Mouse (Mus musculus): ENCODE results near the gene Diras2. TPM values are rescaled to one million over a fixed set of nuclear protein-coding genes. Genes with fewer than 3 reads are reported as not detected.
"Not testable (repeated sequence)": the region's sequence is repeated elsewhere in the genome, so short reads cannot be mapped to it uniquely, and the experiment has no call there.

The Diras2 gene
- total RNA-seq, 2 experiments from 2014 or later, result 1.00 to 2.4 TPM

DNA sequence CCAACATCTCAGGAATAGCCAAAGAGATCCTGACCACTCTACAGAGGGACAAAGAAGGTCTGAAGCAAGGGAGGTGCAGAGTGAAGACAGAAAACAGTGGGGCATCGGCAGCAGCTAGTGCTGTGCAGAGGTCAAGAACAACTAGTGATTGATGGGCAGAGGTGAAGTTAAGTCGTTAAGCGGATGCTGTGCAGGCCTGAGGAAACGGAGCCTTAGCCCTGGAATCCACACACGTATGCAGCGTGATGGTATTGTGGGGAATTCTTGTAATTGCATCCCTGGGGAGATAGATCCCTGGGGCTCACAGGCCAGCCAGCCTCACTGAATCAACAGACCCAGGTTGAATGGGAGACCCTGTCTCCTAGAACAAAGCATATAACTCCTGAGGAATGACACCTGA lies 9.9 kb downstream of the Diras2 start:
- no peak for ATAC-seq (replicated peaks; ENCODE audit: poor library complexity)

DNA sequence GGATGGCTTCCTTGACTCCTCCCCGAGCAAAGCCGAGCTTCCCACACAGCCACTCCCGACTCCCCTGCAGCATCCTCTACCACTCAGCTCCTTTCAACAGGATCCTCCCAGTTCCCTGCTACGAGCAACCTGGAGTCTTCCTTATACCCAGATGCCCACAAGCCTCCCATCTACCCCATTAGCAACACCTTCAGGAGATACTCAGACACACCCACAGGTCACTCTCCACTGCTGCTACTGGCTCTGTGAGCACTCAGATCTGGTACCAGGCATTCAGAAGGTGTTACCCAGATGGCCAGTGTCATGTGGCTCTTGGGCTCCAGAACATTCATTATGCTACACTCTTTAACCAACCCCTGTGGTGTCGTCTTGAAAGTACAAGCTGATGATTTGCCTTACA lies 11.7 kb downstream of the Diras2 start:
- ATAC-seq (replicated peaks; ENCODE audit: poor library complexity), result no peak

DNA sequence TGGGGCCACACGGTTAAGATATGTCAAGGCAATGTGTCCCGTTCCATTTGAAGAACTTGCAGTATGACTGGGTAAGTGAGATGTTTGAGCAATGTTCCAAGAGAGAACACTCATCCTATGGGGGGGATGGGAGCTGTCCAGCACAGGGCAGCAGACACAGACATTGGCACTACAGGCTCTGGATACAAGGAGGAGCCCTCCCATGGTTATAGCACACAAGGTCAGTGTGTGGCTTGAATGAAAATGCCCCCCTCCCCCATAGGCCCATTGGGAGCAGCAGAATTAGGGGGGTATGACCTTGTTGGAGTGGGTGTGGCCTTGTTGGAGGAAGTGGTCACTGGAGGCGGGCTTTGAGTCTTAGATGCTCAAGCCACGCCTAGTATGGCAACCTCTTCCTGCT lies 12.7 kb downstream of the Diras2 start:
- ATAC-seq (replicated peaks; ENCODE audit: poor library complexity), result no peak

DNA sequence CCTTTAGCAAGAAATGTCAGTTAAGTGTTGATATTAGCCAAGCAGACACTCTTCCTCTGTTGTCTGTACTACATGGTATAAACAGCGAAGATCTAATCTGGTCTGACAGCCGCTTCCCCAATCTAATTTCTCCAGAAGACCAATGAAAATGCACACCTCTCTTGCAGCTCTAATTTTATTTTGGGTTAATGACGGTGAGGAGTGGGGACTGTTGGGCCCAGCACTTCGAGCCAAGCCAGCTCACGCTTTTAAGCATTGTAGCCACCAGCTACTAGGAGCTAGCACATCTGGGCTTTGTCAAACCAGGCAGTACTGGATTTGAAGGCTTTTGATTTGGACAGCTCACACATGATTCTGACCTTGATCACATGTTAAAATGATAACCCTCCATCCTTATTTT lies 14.1 kb downstream of the Diras2 start:
- no peak for ATAC-seq (replicated peaks; ENCODE audit: poor library complexity)

DNA sequence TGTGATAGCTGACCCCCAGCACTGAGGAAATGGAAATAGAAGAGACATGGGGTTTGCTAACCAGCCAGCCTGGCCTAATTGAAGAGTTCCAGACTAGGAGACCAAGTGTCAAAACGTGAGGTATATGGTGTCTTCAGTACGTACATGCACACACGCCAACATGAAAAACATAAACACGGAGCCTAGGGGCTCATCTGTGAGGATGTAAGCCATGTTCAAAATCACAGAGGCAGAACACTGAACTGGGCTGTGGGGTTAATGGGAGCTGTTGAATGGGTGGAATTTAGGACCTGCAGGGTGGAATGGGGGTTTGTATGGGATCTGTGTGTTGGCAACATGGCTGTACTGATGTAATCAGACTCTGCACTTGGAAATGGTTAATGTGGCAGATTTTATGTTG lies 14.5 kb downstream of the Diras2 start:
- ATAC-seq (replicated peaks; ENCODE audit: poor library complexity), result no peak

DNA sequence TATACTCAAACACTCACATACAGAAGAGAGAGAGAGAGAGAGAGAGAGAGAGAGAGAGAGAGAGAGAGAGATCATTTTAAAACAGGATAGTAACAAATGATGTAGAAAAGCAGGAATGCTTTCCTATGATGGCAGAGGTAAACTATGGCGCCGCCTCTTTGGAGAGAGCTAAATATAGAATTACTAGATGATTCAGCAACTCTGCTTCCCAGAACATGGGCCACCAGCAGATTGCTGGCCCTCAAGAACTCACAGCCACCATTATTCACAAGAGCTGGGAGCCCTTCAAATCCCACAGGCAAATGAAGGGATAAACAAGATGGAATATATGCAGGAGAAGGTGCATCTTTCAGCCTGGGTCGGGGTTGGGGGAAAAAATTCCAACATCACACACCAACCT lies 15.0 kb downstream of the Diras2 start:
- no peak for ATAC-seq (replicated peaks; ENCODE audit: poor library complexity)

DNA sequence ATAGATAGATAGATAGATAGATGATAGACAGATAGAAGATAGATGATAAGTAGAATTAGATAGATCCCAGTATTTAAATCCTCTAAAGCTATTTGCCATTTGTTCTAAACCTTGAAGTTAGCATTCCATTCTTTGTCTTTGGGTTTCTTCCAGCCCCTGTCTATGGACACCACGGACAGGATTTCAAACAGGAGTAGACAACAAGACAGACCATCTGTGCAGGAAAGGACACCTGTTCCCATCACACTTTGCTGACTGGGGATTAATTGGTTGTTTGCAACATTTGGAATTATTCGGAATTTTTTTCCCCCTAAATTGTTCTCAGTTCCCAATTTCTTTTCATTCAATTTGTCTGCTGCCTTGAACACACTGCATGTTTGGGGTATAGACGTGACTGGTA lies 17.5 kb downstream of the Diras2 start:
- no peak for ATAC-seq (replicated peaks; ENCODE audit: poor library complexity)

DNA sequence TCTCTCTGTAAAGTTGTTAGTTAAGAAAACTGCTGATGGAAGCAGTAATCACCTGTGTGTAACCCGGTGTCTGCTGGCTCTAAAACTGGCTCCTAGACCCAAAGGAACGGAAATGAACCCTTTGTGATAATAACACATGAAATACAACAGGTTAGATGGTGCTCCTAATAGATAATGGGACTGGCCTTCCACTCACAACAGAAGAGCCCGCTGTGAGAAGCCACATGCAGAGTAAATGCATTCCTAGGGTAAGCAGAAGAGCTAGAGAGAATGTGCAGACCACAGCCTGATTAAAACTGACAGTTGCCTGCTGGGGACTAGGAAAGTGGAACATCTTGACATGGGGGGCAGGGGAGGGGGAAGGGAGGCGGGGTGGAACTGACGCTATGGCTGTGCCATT lies 18.7 kb downstream of the Diras2 start:
- ATAC-seq (replicated peaks; ENCODE audit: poor library complexity), result peak; percentile 63

DNA sequence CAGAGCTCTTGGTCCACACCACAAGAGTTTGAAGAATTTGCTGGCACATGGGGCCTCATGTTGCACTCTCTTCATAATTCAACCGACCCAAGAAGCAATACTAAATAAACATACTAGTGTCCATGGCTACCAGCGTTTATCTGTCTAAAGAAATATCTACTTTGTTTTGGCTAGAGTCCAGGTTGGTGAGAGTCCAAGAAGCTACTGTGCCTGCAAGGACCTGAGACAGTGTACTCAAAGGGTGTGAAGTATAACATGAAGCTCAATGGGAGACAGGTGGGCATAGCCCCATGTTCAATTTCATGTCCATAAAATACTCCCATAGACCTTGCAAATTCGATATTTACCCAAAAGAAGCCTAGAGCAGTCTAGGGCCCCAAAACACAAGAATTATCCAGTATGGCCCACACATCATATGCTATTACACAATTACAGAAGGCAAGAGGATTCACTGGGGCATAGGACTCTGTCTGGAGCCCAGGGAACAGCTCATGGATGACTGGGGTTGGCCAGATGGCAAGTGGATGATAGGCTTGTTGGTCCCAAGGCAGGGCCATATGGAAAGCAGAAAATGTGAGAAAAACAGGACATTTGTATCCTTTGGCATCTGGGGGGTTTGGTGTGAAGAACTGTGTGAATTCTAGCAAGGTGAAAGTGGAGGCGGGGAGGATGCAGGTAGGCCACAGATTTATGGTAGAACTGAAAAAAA lies 20.8 kb downstream of the Diras2 start:
- no peak for ATAC-seq (replicated peaks; ENCODE audit: poor library complexity)

DNA sequence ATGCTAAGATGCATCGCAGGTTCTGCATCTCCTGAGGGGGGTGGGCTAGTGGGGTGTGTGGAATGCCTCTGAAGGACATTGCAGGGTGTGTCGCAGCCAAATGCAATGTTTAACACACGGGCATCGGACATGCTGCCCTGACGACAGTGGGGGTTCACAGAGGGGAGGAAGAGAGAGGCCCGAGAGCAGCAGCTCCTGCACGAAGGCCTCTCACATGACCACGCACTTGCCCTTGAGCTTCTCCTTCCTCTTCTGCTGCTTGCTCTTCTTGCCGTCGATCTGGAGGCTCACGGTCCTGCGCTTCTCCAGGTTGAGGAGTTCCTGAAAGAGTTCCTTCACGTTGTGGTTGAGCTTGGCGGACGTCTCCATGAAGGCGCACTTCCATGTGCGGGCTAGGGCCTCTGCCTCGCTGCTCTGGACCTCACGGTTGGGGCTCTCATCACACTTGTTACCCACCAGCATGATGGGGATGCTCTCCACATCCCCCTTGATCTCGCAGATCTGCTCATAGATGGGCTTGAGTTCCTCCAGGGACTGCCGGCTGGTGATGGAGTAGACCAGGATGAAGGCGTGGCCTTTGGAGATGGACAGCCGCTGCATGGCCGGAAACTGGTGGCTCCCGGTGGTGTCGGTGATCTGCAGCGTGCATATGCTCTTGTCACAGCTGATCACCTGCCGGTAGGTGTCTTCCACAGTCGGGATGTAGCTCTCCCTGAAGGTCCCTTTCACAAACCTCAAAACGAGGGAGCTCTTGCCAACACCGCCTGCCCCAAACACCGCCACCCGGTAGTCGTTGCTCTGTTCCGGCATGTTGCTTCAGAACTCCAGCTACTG lies 23.4 kb downstream of the Diras2 start:
- peak; percentile 20; the same call in 1 of the 2 replicates for ATAC-seq (replicated peaks; ENCODE audit: poor library complexity)

DNA sequence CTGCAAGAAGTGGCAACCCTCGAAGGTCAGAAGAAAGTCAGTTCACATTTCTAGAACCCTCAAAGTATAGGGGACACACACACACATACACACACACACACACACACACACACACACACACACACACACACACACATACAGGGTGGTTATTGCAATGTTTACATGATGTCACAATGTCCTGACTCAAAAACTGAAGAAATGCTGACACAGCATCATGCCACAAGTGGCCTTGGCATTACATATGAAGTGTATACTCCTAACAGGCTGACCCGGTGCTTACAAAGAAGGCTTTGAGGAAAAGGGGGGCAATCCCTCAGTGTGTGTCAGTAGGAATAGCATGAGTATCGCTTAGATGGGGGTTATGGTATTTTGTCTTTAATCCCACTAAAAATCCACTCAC lies 24.3 kb downstream of the Diras2 start:
- ATAC-seq (replicated peaks; ENCODE audit: poor library complexity), result not testable (repeated sequence)

DNA sequence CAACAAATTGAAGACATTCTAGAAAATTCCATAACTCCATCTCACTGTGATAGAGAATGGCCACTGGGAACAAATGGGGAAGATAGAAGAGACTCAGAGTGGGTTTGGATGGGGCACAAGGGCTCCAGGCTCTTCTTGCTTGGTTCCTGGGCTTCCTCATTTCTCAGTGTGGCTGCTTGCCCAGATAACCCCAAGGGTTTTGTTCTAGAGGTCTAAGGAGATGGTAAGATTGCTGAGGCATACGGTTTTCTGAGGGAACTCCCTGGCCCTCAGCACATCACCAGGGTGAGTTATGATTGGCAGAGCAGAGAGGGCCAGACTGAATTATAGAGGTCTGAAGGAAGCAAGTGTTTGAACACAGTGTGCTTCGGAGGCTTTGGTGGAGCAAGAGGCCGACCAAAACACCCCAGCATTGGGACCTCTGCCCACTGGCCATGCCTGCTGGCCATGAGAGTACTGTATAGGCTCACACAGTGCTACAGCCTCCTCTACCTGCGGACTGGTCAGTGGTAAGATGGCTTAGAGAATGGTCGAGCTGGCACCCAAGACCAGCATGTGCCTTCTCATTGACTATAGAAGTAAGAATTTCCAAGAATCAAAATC lies 25.3 kb downstream of the Diras2 start:
- peak; percentile 78 for ATAC-seq (replicated peaks; ENCODE audit: poor library complexity)

DNA sequence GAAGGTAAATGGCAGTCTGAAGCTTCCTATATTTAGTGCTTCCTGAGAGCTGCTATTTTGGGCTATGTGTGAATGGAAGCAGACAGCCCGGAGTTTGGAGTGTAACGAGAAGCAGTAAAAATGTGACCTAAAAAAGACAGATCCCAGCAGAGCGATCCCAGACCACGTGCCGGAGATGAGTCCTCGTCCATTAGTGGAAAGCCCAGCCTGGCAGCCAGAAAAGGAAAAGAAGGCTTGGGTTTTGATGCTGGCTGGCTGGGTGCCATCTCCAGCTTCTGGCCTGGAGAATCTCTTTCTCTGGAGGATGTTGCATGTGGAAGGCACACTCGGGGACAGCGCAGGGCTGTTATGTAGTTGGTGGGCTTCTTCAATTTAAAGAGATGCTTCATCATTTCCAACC lies 29.4 kb downstream of the Diras2 start:
- ATAC-seq (replicated peaks; ENCODE audit: poor library complexity), result no peak

DNA sequence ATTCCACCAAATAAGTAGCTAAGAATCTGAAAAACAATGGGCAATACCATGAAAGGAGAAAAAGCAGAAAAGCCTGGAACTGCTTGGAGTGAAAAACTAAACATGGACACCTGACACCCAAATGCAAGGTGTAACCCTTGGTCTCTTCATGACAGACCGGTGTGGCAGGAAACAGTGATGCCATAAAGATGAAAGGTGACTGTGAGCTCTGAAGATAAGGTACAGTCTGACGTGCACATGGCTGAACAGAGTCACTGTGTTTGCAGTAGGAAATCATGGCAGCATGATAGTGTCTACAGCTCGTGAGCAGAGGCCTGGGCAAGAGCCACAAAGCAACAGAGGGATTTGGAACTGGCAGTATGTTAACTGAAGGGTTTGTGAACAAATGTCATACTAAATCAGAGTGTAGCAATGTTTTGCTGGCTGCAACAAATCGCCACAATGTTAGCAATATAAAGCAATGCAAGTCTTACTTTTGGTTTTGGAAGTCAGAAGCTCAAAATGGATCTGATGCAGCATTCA lies 34.0 kb downstream of the Diras2 start:
- ATAC-seq (replicated peaks; ENCODE audit: poor library complexity), result no peak

DNA sequence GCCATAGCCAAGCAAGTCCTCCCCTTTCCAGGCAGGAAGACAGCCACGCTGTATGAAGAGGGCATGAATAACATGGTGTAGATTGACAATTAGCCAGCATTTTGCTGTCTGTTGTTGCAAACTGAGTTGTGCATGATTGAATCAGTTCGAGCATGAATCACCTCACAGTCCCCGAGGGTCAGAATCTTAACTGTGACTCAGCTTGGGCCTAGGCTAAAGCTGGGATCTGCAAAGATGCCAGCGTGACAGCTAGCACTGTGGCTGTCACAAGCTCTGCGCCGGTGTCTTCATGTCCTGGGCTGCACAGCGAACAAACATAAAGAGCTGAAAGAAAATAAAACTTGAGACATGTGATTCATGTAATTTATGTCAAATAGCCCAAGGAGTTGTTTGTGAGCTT lies 42.3 kb downstream of the Diras2 start:
- ATAC-seq (replicated peaks; ENCODE audit: poor library complexity), result no peak

DNA sequence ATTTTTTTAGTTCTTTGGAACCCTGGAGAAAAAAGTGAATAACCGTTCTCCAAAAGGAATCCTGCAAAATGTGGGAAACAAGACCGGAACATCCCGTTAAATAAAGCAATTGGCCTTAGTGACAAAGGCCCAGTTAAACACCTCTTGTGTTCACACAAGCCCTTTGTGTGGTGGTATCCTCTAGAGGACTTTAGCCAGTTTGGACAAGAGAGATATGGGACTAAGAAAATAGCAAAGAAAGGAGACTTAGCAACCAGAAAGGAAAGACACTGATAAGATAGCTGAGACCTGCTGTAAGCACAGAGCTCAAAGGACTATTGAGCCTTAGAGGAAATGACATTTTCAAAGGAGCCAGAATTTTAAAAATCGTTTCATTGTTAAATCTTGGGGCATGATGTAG lies 47.0 kb downstream of the Diras2 start:
- ATAC-seq (replicated peaks; ENCODE audit: poor library complexity), result no peak

DNA sequence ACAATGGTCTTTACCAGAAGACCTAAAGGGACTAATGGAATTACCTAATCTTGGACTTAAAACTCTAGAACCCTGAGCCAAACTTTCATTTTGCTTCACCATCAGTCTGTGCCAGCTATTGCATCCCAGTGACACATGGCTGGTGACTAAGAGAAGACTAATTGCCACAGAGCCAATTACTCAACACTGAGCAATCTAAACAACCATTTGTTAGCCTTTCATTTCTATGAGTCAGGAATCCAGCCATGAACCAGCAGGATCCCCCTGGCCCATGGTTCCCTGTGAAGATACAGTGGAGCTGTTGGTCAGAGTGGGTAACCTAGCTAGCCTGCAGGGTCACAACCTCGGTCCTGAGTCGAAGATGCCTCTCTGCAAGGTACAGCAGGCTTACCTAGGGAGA lies 49.3 kb downstream of the Diras2 start:
- ATAC-seq (replicated peaks; ENCODE audit: poor library complexity), result peak; percentile 61

DNA sequence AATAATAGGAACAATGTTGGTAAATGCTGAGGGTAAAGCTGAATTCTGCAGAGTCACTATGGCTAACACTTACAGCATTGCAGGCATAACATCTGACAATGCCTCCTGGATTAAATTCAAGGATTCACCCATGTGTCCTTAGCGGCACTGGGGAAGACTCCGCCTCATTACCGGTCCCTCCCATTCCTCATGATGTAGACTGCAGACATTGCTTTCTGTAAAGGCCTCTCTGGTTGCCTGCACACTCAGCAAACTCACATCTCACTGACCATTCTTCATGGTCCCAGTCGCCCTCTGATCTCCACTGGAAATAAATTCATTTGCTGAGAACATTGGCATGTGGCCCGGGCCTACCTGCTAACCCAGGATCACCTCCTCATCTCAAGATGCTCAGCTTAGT lies 51.9 kb downstream of the Diras2 start:
- no peak for ATAC-seq (replicated peaks; ENCODE audit: poor library complexity)

DNA sequence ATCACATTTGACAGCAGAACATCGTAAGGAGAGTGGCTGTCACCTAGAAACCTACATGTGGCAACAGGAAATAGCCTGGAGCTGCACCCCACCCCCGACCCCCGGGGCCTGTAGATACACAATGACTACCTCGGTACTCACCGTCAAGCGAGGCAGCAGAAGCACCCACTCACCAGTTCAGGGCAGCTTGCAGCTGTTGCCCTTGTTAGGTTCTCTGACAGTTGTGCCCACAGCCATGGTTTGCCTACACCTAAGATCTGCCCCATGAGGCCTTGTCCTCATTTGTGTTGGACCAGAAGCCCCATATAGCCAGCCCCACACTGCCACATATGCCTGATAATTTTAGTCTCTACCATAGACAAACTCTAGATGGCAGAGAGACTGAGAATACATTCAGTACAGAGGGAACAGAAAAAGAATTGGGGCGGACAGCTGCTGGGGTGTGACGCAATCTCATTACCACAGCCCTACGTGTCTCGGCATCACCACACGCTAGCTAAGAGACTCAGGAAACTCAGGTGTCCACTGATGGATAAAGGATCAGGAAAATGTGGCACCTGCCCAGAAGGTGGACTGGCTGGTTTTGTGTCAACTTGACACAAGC lies 54.0 kb downstream of the Diras2 start:
- ATAC-seq (replicated peaks; ENCODE audit: poor library complexity), result peak; percentile 73

DNA sequence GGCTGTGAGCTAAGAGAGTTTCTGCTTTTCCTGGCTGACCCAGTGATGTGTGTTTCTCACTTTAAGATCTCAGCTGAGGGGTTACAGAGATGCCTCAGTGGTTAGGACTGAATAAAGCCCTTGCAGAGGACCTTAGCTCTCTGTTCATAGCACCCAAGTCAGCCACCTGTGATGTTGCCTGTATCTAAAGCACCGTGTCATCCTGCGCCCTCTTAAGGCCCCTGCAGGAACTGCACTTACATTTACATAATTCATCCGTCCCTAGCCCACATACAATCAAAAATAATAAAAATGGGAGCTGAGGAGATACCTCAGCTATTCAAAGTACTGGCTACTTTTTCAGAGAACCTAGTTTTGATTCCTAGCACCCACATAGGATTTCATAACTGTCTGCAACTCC lies 54.9 kb downstream of the Diras2 start:
- peak; percentile 71; the same call in 1 of the 2 replicates for ATAC-seq (replicated peaks; ENCODE audit: poor library complexity)

DNA sequence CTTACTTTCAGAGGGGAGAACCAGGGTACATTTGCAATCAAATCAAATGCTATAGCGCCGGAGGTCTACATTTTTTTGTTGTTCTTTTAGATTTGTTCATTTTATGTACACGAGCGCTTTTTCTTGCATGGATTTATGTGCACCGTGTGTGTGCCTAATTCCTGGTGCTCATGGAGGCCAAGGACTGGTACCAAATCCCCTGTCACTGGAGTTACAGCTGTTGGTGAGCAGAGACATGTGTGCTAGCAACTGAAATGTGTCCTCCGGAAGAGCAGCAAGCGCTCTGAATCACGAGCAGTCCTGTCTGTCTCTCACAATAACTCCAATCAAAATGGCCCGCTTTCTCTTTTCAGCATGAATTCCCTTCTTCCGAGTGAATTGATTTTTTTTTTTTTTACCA lies 55.8 kb downstream of the Diras2 start:
- ATAC-seq (replicated peaks; ENCODE audit: poor library complexity), result no peak
